Mouse (Mus musculus): ENCODE results near the gene Apba2.

- TF ChIP-seq GATA1 (IDR thresholded peaks at IDR 0.05; ENCODE audit: borderline replicate concordance, low read length): no peak
- TF ChIP-seq FLI1 (IDR thresholded peaks at IDR 0.05; ENCODE audit: low read length): no peak
Observed at GRCm38 (mm10) chr7:64716286-64716685, 214.8 kb downstream of the Apba2 start.
